Mouse (Mus musculus) liver, adult 2 months (tissue): ENCODE measurements around the gene Slc2a2. TPM values are rescaled to one million over a fixed set of nuclear protein-coding genes. Genes with fewer than 3 reads are reported as not detected.

ENCODE experiments used
- DNase-seq: peaks from one replicate; pipeline ENCODE4 v3.0.0-alpha.2; 2011; ENCODE audit warnings: low read depth, low spot score; ENCODE audit errors: extremely low read depth
- H3K27ac ChIP-seq: fragments of 200-500 bp; replicated peaks from 2 replicates; pipeline ENCODE4 v1.5.1; 2012; ENCODE audit warnings: low read depth, mild to moderate bottlenecking, control low read depth, inconsistent platforms, low read length; ENCODE audit not compliant: insufficient read depth
- H3K27me3 ChIP-seq: fragments of 200-500 bp; 2 replicates; pipeline ENCODE4 v1.6.1; 2012; ENCODE audit warnings: mild to moderate bottlenecking, moderate library complexity, low read length, inconsistent platforms; ENCODE audit not compliant: control insufficient read depth, insufficient read depth
- H3K36me3 ChIP-seq: fragments of 200-500 bp; 2 replicates; pipeline ENCODE4 v1.6.1; 2012; ENCODE audit warnings: low read length, inconsistent platforms; ENCODE audit not compliant: control insufficient read depth, insufficient read depth
- H3K4me1 ChIP-seq: fragments of 200-500 bp; 2 replicates; pipeline ENCODE4 v1.6.1; 2011; ENCODE audit warnings: low read length; ENCODE audit not compliant: control insufficient read depth, insufficient read depth
- H3K4me3 ChIP-seq: fragments of 200-500 bp; 2 replicates; pipeline ENCODE4 v1.5.1; 2011; ENCODE audit warnings: low read depth, mild to moderate bottlenecking, control low read depth, low read length, moderate library complexity; ENCODE audit not compliant: insufficient read depth
- H3K79me2 ChIP-seq: fragments of 200-500 bp; 2 replicates; pipeline ENCODE4 v1.6.1; 2012; ENCODE audit warnings: inconsistent platforms, mild to moderate bottlenecking, low read length, moderate library complexity; ENCODE audit not compliant: control insufficient read depth, insufficient read depth
- H3K9ac ChIP-seq: fragments of 200-500 bp; 2 replicates; pipeline ENCODE4 v1.6.1; 2012; ENCODE audit warnings: low read depth, mild to moderate bottlenecking, control low read depth, inconsistent platforms, low read length
- CTCF ChIP-seq: fragments of 200-500 bp; IDR thresholded peaks from 2 replicates; pipeline ENCODE4 v1.5.1; 2011; ENCODE audit warnings: low read depth, low read length, control low read depth
- POLR2A ChIP-seq: fragments of 200-500 bp; IDR thresholded peaks from 2 replicates; pipeline ENCODE4 v1.6.1; 2011; ENCODE audit warnings: low read length, control low read depth; ENCODE audit not compliant: insufficient read depth; ENCODE audit errors: extremely low read depth
- WGBS: fragments of 180-500 bp; shearing (Covaris S2); methylation state at CpG from one replicate; pipeline ENCODE4 v1.1.7; 2018; 5-methylcytosine and 5-hydroxymethylcytosine counted together
- polyA plus RNA-seq: library from polyadenylated mRNA; depleted of rRNA; stranded (reverse); fragments of >200 nt; gene quantifications from 2 replicates; pipeline ENCODE4 v1.2.3, GENCODE M21; 2012; rRNA removed
- total RNA-seq: library from RNA; depleted of rRNA; stranded (reverse); fragments of >200 nt; gene quantifications from 2 replicates; pipeline ENCODE4 v1.2.3, GENCODE M21; 2014; rRNA removed

Gene Slc2a2
- total RNA-seq, result 229 and 337 TPM in 2 replicates
- polyA plus RNA-seq, result 135 and 208 TPM in 2 replicates

DNA sequence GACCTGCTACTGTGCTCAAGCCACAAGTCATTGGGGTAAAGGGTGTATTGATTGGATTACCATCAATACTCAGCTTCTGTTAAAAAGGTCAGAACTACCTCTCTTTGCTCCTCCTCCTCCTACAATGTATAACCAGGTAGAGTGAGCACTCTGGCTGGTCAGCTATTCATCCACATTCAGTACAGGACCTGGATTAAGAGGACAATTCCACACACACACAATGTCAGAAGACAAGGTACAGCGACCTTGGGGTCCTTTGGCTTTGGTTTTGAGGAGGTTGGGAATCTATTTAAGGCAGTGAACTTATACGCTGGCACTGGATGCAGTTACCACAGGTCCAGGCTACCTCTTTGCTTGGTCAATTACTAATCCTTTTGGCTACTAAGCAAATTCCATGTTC lies at the start of gene Slc2a2:
TSS of gene Slc2a2 (plus strand) at position 107 of the 400 bp plus-strand sequence.
- Histone ChIP-seq H3K27me3 (no peaks in the 10 kb centered on the region), H3K36me3 (no peaks in the 10 kb centered on the region), H3K9ac (peak within 1 kb of the TSS; percentile 73), H3K4me3 (peak within 1 kb of the TSS; percentile 58), H3K79me2 (peaks cover 18% of the 10 kb centered on the region), H3K27ac (peak within 1 kb of the TSS; percentile 92), H3K4me1 (peaks cover 21% of the 10 kb centered on the region)
- 25% methylated on average over 2 of the region's 2 CpGs for WGBS
- peak; percentile 97 for DNase-seq
- no peak for TF ChIP-seq CTCF
- TF ChIP-seq POLR2A, result no peak

DNA sequence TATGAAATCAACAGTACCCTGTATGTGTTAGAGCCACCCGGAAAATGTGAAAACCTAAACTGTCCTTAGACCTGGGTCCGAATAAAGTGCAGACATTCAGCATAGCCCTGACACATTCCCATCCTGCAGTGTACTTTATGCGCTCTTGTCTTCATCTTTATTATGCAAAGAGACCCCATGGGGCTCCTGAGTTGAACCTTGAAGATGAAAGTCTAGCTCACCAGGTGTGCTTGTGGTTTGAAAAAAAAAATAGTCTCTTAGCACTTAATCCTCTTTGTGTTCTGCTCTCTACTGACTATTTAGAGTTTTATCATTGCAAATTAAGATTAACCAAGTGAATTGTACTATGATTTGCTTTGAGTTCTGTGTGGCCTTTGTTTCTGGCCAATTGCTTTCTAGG lies 45.1 kb upstream of the Slc2a2 start:
- no peaks in the 10 kb centered on the region for H3K4me1 ChIP-seq
- no peaks in the 10 kb centered on the region for H3K79me2 ChIP-seq
- no peak overlapping the region for H3K9ac ChIP-seq
- no peaks in the 10 kb centered on the region for H3K36me3 ChIP-seq
- no peak overlapping the region for H3K27ac ChIP-seq
- no peak overlapping the region for H3K4me3 ChIP-seq
- H3K27me3 ChIP-seq, result no peaks in the 10 kb centered on the region
- no peak for DNase-seq
- 86% methylated on average over 3 of the region's 3 CpGs for WGBS
- TF ChIP-seq POLR2A, result no peak
- TF ChIP-seq CTCF, result no peak

GRCm38 (mm10) chr3:28653043-28653442 lies 44.7 kb upstream of the Slc2a2 start:
- Histone ChIP-seq H3K79me2 (no peaks in the 10 kb centered on the region), H3K36me3 (no peaks in the 10 kb centered on the region), H3K4me1 (no peaks in the 10 kb centered on the region), H3K9ac (no peak overlapping the region), H3K4me3 (no peak overlapping the region), H3K27ac (no peak overlapping the region), H3K27me3 (no peaks in the 10 kb centered on the region)
- TF ChIP-seq POLR2A (no peak), CTCF (no peak)
- 92% methylated on average over 3 of the region's 3 CpGs for WGBS
- DNase-seq, result no peak

DNA sequence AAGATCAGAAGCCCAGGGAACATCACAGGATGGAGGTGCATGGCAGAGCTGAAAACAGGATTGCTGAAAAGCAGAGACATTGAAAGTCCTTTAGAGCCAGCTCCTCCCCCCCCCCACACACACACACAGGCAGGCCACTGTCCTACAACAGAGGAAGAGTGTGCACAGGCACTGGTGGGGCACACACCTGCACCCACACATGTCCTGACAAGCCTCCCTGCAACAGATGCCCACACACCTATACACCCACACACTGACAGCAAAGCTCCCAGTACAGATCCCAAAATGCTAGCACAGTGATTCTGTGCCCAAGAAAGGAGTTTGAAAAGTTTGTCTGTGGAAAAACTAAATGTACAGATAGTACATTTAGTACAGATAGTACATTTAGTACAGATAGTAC lies 43.0 kb upstream of the Slc2a2 start:
- Histone ChIP-seq H3K27ac (no peak overlapping the region), H3K4me3 (no peak overlapping the region), H3K79me2 (no peaks in the 10 kb centered on the region), H3K9ac (no peak overlapping the region), H3K4me1 (no peaks in the 10 kb centered on the region), H3K36me3 (no peaks in the 10 kb centered on the region), H3K27me3 (no peaks in the 10 kb centered on the region)
- no peak for DNase-seq
- TF ChIP-seq POLR2A (no peak), CTCF (no peak)

- no peak overlapping the region for H3K9ac ChIP-seq
- H3K36me3 ChIP-seq, result no peaks in the 10 kb centered on the region
- DNase-seq, result peak; percentile 59
- TF ChIP-seq POLR2A (no peak), CTCF (peak; percentile 74)
- H3K4me1 ChIP-seq, result no peaks in the 10 kb centered on the region
- H3K27ac ChIP-seq, result no peak overlapping the region
- no peaks in the 10 kb centered on the region for H3K79me2 ChIP-seq
- H3K4me3 ChIP-seq, result no peak overlapping the region
- no peaks in the 10 kb centered on the region for H3K27me3 ChIP-seq
- 9% methylated on average over 1 of the region's 1 CpGs for WGBS
Observed at GRCm38 (mm10) chr3:28658349-28658748, 39.4 kb upstream of the Slc2a2 start.

DNA sequence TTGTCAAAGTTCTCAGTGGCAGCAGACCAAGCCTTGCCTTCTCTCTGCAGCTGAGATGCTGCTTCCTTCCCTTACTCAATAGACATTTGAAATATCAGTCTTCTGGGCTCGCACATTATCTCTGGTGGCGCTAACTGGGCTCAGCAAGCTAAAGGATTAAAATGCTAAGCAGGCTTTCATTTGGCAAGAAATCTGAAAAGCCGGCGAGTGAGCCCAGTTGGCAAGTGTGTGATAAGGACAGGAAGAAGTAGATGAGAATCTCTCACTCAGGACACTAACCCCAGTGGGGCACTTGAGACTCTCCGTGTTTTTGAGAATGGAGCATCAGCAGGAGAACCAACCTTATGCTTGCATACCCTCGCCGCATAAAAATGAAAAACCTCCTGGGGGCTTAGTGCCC lies 16.9 kb upstream of the Slc2a2 start:
- Histone ChIP-seq H3K27ac (no peak overlapping the region), H3K4me3 (no peak overlapping the region), H3K36me3 (no peaks in the 10 kb centered on the region), H3K27me3 (no peaks in the 10 kb centered on the region), H3K79me2 (no peaks in the 10 kb centered on the region), H3K9ac (no peak overlapping the region), H3K4me1 (peaks cover 10% of the 10 kb centered on the region)
- no peak for DNase-seq
- WGBS, result 84% methylated on average over 7 of the region's 7 CpGs
- TF ChIP-seq CTCF, result no peak
- no peak for TF ChIP-seq POLR2A
